Mouse (Mus musculus) kidney, postnatal 10 days (tissue): ENCODE measurements at regions not wholly inside any gene's neighbourhood (a gene's known extent, or its start where the extent isn't known, plus 50 kb on each side); places are given as distances from the start of the nearest gene placed in this dataset.

Experiments used
- DNase-seq: peaks from one replicate; pipeline ENCODE4 v3.0.0; 2021; ENCODE audit warnings: mixed read lengths

- DNase-seq, result no peak
Measured at GRCm38 (mm10) chr8:76540611-76541010, 358.6 kb upstream of the Nr3c2 start.

- no peak for DNase-seq
Measured at GRCm38 (mm10) chr8:76551681-76552080, 347.6 kb upstream of the Nr3c2 start.

GRCm38 (mm10) chr8:76601566-76601965 is 297.7 kb upstream of the Nr3c2 start:
- DNase-seq, result no peak

- no peak for DNase-seq
Measured at GRCm38 (mm10) chr8:76618721-76619120, 280.5 kb upstream of the Nr3c2 start.

GRCm38 (mm10) chr8:76620853-76621252 is 278.4 kb upstream of the Nr3c2 start:
- DNase-seq, result no peak

- DNase-seq, result no peak
Measured at GRCm38 (mm10) chr8:76633086-76633485, 266.2 kb upstream of the Nr3c2 start.
